Mouse (Mus musculus) spleen, embryonic (tissue): ENCODE measurements at regions not wholly inside any gene's neighbourhood (a gene's known extent, or its start where the extent isn't known, plus 50 kb on each side); places are given as distances from the start of the nearest gene placed in this dataset.

ENCODE experiments used
- CTCF ChIA-PET: fragments of 350-600 bp; sonication (Branson Sonifier 250); formaldehyde crosslinking; loops from one replicate; lab custom pipeline; 2022; lab: Charles Lee

- CTCF ChIA-PET, result no interaction called here
Measured at GRCm38 (mm10) chr10:22919869-22920268, 99.9 kb upstream of the Tcf21 start.

DNA sequence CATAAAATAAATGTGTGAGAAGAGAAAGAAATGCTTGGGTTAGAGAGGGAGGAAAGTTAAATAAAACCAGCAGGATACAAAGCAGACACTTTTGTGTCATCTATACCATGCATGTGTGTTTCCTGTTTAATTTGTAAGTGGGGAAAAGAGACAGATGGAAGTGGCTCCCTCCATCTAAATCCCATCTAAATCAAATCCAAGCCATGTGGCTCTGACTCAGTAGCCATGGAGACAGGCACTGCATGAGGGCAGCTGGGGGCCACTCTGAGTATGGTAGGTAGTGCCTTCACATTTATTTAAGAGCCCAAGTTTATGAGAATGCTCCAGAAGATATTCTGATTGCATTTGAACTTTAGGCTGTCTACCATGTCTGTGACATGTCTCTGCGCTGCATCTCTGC lies 97.8 kb upstream of the Tcf21 start:
- CTCF ChIA-PET, result no interaction called here

GRCm38 (mm10) chr10:22915785-22916514 lies 96.0 kb upstream of the Tcf21 start:
- CTCF ChIA-PET, result no interaction called here

- CTCF ChIA-PET, result no interaction called here
Measured at GRCm38 (mm10) chr10:22913112-22913511, 93.1 kb upstream of the Tcf21 start.

- CTCF ChIA-PET, result no interaction called here
Measured at GRCm38 (mm10) chr10:22908640-22909039, 88.7 kb upstream of the Tcf21 start.

DNA sequence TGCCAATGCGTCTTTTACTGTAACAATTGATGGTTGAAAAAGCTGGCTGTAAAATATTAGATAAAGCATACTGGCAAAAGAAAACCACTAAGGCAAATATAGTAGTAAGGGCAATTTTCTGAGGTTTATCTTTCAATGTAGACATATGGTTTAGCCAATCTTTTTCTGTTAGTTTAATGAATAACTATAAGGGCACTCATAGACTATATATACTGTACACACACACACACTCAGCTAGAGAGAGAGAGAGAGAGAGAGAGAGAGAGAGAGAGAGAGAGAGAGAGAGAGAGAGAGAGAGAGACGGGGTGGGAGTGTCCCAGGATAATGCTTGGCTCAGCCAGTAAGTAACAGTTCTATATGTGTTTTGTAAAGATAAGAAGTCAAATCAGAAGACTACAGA lies 85.3 kb upstream of the Tcf21 start:
- CTCF ChIA-PET, result no interaction called here

GRCm38 (mm10) chr10:22893442-22893985 lies 73.5 kb upstream of the Tcf21 start:
- CTCF ChIA-PET, result no interaction called here

- CTCF ChIA-PET, result no interaction called here
Measured at GRCm38 (mm10) chr10:22887451-22887850, 67.5 kb upstream of the Tcf21 start.

- CTCF ChIA-PET, result no interaction called here
Measured at GRCm38 (mm10) chr10:22879714-22880113, 59.7 kb upstream of the Tcf21 start.

DNA sequence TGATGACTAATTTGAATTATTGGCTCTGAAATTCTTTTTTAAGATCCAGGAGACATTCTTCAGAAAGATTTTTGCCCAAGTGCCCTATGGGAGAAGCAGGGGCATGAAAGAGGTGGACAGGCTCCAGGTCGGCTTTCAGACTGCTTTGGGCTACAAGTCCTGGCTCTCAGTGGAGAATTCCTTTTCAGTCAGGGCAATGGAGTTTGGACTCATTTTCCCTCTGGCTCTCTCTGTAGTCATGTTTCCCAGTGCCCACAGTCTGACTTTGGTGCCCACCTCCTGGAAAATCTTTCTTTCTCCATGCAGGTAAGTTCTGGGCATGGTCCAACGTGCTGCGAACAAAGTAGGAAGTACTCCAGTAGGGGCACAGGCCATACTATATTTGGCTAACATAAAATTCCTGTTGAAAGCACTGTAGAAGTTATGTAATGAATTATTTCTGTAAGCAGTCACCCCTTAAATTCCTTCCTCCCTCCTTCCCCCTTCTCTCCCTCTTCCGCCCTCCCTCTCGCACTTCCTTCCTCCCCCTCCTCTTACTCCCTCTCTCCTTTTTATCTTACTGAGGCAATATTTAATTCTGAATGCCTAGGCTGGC lies 57.7 kb upstream of the Tcf21 start:
- CTCF ChIA-PET, result no interaction called here

DNA sequence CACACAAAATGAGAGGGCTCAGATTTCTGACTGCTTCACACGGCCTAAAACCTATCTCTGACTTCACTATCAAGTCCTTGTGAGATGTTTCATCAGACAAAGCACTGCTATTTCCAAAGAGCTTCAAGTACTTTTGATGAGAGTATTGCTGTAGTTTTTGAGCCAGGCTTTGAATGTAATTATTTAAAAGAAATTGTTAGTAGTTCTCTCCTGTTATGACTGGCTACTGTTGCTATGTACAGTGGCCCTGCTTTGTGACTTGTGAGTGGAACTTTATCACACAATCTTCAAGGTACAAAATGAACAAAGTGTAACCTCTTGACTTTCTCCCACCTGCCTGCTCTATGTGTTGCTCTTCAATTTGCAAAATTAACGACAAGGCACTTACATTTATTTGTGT lies 57.1 kb upstream of the Tcf21 start:
- CTCF ChIA-PET, result no interaction called here

DNA sequence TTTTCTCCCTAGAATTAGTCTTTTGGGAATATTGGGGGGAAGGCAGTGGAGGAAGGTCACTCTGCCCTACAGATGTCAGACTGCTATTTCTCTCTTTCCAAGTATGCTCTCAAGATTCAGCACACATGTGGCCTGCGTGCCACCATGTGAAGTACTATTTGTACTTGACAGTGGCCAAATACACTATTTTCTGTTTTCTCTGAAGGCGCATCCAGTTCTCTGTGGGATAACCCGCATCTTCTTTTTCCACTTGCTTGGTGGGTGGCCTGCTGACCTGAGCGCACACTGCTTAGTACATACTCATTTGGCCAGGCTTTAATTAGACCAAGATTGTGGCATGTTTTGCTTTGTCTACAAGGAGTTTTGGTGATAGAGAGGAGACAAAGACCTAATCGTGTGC lies 55.7 kb upstream of the Tcf21 start:
- CTCF ChIA-PET, result no interaction called here

- CTCF ChIA-PET, result no interaction called here
Measured at GRCm38 (mm10) chr10:22875181-22875580, 55.2 kb upstream of the Tcf21 start.
